Mouse (Mus musculus) retina, postnatal 1 day (tissue): ENCODE measurements around the gene Olfr33.

Experiments used
- DNase-seq: peaks from one replicate; pipeline ENCODE4 v3.0.0-alpha.2; 2012

Gene Olfr33

DNA sequence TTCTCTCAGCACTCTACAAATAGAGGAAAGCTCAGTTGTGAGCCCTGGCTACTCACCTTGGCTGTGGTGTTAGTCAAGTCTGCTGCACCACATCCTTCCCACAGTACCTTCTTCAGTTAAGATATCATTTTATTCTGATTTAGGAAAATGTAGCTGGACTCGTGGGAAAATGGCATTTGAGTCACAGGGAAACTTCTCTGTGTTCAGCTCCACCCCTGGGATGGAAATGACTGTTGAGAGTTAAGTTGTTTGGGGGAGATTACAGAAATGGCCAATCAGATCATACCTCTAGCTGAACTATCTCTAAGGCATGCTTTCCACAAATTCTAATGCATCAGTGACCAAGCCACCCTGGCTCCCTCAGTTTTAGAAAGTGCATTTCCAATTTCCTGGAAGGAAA is at the start of gene Olfr33:
Olfr33 (minus strand) TSS at position 101 of the 400 bp plus-strand sequence.
- DNase-seq: no peak

DNA sequence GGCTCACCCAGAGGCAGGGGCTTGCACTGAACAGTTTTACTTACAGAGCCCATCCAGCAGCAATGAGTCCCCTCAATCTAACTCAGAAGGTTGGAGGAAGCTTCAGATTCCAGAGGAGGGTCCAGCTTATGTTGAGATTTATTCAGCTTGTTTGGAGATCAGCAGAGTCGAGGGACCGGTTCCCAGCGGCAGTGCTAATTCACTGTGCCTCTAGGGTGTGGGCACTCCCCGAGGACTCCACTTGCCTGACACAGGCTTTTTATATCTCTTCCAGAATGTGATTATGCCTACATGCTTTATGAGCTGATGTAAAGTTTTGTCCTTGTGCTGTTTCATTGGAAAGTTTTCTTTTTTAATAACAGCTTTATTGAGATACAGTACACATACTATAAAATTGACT is 40.4 kb upstream of the Olfr33 start, which contains the start of the genes Olfr560 and Olfr78:
Olfr560 (minus strand) TSS at position 101 of the 400 bp plus-strand sequence.
Olfr78 (minus strand) TSS at position 206 of the 400 bp plus-strand sequence.
- no peak for DNase-seq

- no peak for DNase-seq
Observed at GRCm38 (mm10) chr7:102752086-102752485, 33.2 kb upstream of the Olfr33 start.

DNA sequence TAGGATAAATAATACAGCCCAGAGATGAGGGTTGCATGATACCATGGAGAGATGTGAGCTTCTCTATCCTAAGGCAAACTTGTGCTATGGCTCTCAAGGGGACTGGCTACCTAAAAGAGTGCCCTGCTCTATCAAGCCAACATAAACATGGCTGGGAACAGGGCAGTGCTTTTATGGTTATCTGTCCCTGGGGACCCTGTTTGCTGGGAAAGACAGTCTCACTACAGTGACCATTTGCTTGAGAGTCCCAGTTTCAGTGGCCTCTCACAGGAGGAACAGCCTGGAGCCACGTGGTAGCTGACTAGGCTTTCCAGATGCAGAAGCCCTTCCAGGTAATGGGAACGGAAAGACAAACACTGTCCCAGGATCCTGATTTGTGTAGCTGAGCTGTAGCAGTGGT is 18.8 kb upstream of the Olfr33 start:
- DNase-seq: no peak

- no peak for DNase-seq
Observed at GRCm38 (mm10) chr7:102733793-102734192, 14.9 kb upstream of the Olfr33 start.

DNA sequence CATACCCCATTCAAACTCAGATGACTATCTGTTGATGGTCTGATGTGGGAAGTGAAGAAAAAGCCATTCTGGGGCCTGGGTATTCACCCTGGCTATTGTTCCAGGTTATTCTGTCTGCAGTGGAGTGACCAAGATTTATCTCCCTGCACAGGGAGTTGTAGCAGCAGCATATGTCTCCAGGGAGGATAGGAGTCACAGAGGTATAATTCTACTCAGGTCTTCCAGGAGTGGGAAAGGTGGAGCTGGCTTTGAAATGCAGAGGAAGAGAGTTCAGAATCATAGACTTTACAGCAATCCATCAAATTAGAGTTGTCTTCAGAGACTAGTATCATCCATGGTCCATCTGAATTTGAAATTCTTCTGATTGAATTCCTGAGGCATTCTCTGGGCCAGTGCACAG is 8.5 kb upstream of the Olfr33 start, which contains the start of gene Olfr559:
Olfr559 (minus strand) TSS at position 101 of the 400 bp plus-strand sequence.
- DNase-seq: no peak

GRCm38 (mm10) chr7:102701915-102702314 is 17.0 kb downstream of the Olfr33 start, which contains the start of gene Olfr558:
Olfr558 (plus strand) TSS chr7:102702215.
- no peak for DNase-seq

DNA sequence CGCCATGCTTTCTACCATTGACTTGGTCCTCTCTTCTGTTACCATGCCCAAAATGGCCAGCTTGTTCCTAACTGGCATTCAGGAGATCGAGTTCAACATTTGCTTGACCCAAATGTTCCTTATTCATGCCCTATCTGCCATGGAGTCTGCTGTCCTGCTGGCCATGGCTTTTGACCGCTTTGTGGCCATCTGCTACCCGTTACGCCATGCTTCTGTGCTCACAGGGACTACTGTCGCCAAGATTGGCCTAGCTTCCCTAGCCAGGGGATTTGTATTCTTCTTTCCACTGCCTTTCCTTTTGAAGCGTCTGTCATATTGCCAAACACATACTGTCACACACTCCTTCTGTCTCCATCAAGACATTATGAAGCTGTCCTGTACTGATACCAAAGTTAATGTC is 20.4 kb downstream of the Olfr33 start:
- DNase-seq: no peak

- DNase-seq: peak; percentile 64
Observed at GRCm38 (mm10) chr7:102695358-102696125, 23.3 kb downstream of the Olfr33 start, which contains the start of gene Olfr557. Olfr557 (plus strand) TSS chr7:102695910.

GRCm38 (mm10) chr7:102686944-102687501 is 31.8 kb downstream of the Olfr33 start, which contains the start of gene Trim68:
Trim68 (minus strand) TSS chr7:102687327.
- DNase-seq: peak; percentile 93

GRCm38 (mm10) chr7:102681916-102682315 is 37.0 kb downstream of the Olfr33 start:
- no peak for DNase-seq

DNA sequence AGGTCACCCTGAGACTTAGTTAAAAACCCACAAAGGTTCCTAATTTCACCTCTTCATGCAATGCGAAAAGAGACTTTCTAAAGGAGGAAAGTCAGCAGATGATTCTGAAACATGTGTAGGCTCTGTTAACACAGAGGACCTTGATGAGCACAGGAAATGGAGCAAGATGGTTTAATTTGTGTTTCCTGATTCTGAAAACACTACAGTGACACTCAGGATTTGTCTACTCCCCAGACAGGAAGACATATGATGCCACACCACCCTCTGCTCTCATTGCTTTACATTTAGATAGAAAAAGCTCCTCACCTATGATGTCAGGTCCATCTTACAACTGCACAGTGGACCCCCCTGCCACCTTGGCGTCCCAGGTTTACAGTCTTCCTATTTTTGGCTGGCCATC is 42.6 kb downstream of the Olfr33 start:
- no peak for DNase-seq

DNA sequence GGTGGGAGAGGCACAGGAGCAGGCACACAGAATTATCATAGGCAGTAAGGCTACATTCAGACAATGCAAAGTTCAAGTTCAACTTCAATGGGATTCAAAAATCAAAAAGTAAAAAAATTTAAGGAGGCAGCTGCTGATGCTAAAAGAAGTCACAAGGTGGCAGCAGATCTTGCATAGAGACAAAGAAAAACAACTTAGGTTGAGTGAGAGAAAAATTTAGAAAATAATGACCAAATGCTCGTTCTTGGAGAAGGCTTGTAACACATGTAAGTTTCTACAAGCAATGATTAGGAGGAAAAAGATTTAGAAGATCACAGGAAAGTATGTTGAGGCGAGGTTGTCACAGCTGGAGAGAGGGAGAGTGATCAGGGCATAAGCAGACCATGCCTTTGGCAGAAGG is 53.5 kb downstream of the Olfr33 start:
- no peak for DNase-seq

GRCm38 (mm10) chr7:102664599-102664998 is 54.3 kb downstream of the Olfr33 start, which contains the start of gene Olfr556:
Olfr556 (plus strand) TSS chr7:102664899.
- DNase-seq: no peak
